Mouse (Mus musculus): Measurements from ENCODE around the gene Mthfd1. TPM values are rescaled to one million over a fixed set of nuclear protein-coding genes. Genes with fewer than 3 reads are reported as not detected.

Gene Mthfd1
- polyA plus RNA-seq, 1 experiment, result 33.2 TPM

GRCm38 (mm10) chr12:76260673-76261072 is 5.6 kb downstream of the Mthfd1 start:
- TF ChIP-seq POLR2A (IDR thresholded peaks at IDR 0.05; ENCODE audit: extremely low read depth, insufficient read depth, low read length) (no peak), CTCF (IDR thresholded peaks at IDR 0.05; ENCODE audit: extremely low read depth, insufficient read depth, low read length) (no peak)
- Histone ChIP-seq H3K4me1 (ENCODE audit: control insufficient read depth, insufficient read depth, low read length) (peaks cover 5% of the 10 kb centered on the region), H3K4me3 (ENCODE audit: insufficient read depth, low read length) (no peak overlapping the region), H3K27ac (ENCODE audit: insufficient read depth, low read length) (no peak overlapping the region)

GRCm38 (mm10) chr12:76261556-76261955 is 6.5 kb downstream of the Mthfd1 start:
- no peak overlapping the region for H3K27ac ChIP-seq (ENCODE audit: insufficient read depth, low read length)

DNA sequence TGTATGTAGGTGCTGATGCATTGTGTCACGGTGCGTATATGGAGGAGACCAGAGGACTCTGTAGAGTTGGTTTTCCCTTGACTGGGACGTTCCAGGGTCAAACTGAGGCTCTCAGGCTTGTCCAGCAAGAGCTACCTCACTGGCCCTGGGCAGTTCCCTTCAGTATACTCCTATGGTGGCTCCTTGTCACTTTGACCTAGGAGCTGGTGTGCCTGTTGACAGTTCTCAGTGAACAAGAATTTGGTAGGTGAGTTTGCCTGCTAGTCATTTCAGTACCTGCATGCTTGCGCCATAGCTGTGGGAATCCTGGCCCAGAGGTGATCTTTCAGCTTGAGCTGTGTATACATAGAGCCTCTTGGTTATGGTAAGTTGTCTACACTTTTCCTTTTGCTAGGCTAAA is 7.8 kb downstream of the Mthfd1 start:
- Histone ChIP-seq H3K4me3 (ENCODE audit: insufficient read depth, low read length) (no peak overlapping the region), H3K27ac (ENCODE audit: insufficient read depth, low read length) (no peak overlapping the region), H3K4me1 (ENCODE audit: control insufficient read depth, insufficient read depth, low read length) (peaks cover 2% of the 10 kb centered on the region)
- TF ChIP-seq POLR2A (IDR thresholded peaks at IDR 0.05; ENCODE audit: extremely low read depth, insufficient read depth, low read length) (no peak), CTCF (IDR thresholded peaks at IDR 0.05; ENCODE audit: extremely low read depth, insufficient read depth, low read length) (no peak)

More at GRCm38 (mm10) chr12:76261556-76261955, 6.5 kb downstream of the Mthfd1 start:
- Histone ChIP-seq H3K4me3 (ENCODE audit: insufficient read depth, low read length) (no peak overlapping the region), H3K4me1 (ENCODE audit: control insufficient read depth, insufficient read depth, low read length) (peaks cover 2% of the 10 kb centered on the region)
- TF ChIP-seq CTCF (IDR thresholded peaks at IDR 0.05; ENCODE audit: extremely low read depth, insufficient read depth, low read length) (no peak), POLR2A (IDR thresholded peaks at IDR 0.05; ENCODE audit: extremely low read depth, insufficient read depth, low read length) (no peak)

- TF ChIP-seq CTCF (IDR thresholded peaks at IDR 0.05; ENCODE audit: extremely low read depth, insufficient read depth, low read length) (no peak), POLR2A (IDR thresholded peaks at IDR 0.05; ENCODE audit: extremely low read depth, insufficient read depth, low read length) (no peak)
- Histone ChIP-seq H3K4me3 (ENCODE audit: insufficient read depth, low read length) (no peak overlapping the region), H3K27ac (ENCODE audit: insufficient read depth, low read length) (no peak overlapping the region)
Observed at GRCm38 (mm10) chr12:76263876-76264275, 8.8 kb downstream of the Mthfd1 start.

DNA sequence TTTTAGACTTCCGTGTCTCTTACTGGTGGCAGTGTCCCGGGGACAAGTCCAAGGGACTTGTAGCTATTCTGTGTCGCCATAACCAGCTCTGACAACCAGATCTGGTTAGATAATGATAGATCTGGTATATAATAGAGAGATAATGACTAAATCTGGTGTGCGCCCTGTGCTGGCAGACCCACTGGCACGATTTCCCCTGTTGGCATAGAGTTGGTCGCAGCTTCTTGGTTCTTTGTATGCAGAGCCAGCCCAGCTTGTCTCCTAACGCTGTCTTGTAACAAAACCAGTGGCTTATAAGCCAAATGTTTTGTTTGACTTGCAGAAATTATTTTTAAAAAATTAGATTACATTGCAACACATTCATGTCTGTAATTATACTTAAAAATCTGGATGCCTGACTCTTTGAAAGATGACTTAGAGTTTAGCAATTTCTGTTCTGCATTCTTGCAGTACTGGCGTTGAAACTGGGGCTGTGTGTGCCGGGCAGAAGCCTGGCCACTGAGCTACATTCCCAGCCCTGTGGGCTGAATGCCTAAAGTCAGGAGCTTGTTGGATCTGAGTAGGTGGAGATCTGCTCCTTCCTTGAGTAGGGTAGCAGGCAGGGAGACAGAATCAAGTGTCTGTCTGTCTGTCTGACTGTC is 9.3 kb downstream of the Mthfd1 start:
- H3K27ac ChIP-seq (ENCODE audit: insufficient read depth, low read length), result 0 out of 2 replicates have a peak overlapping the region, but pooled peaks have one; percentile 21
- H3K4me3 ChIP-seq (ENCODE audit: insufficient read depth, low read length), result no peak overlapping the region
- TF ChIP-seq POLR2A (IDR thresholded peaks at IDR 0.05; ENCODE audit: extremely low read depth, insufficient read depth, low read length) (no peak), CTCF (IDR thresholded peaks at IDR 0.05; ENCODE audit: extremely low read depth, insufficient read depth, low read length) (no peak)
- peaks cover 2% of the 10 kb centered on the region for H3K4me1 ChIP-seq (ENCODE audit: control insufficient read depth, insufficient read depth, low read length)

More at GRCm38 (mm10) chr12:76263876-76264275, 8.8 kb downstream of the Mthfd1 start:
- H3K4me1 ChIP-seq (ENCODE audit: control insufficient read depth, insufficient read depth, low read length), result peaks cover 2% of the 10 kb centered on the region

DNA sequence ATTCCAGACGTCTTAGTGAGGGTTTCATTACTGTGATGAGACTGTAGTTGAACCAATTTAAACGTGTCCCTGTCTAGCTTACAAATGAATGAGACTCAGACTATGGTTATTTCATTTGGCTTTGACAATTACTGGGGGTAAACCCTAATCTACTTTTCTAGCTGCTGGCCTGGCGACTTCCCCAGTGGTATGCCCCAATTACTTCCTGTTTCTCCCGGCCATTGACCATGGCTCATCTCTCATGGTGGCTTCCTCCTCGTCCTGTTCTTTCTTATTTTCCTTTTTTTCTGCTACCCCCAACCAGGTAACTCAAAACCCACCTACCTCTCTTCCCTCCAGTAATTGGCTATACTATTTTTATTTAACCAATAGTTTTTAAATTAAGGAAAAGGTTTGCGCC is 9.9 kb downstream of the Mthfd1 start:
- Histone ChIP-seq H3K4me3 (ENCODE audit: insufficient read depth, low read length) (no peak overlapping the region), H3K4me1 (ENCODE audit: control insufficient read depth, insufficient read depth, low read length) (peaks cover 2% of the 10 kb centered on the region), H3K27ac (ENCODE audit: insufficient read depth, low read length) (no peak overlapping the region)
- no peak for TF ChIP-seq POLR2A (IDR thresholded peaks at IDR 0.05; ENCODE audit: extremely low read depth, insufficient read depth, low read length)
- TF ChIP-seq CTCF (IDR thresholded peaks at IDR 0.05; ENCODE audit: extremely low read depth, insufficient read depth, low read length), result no peak

DNA sequence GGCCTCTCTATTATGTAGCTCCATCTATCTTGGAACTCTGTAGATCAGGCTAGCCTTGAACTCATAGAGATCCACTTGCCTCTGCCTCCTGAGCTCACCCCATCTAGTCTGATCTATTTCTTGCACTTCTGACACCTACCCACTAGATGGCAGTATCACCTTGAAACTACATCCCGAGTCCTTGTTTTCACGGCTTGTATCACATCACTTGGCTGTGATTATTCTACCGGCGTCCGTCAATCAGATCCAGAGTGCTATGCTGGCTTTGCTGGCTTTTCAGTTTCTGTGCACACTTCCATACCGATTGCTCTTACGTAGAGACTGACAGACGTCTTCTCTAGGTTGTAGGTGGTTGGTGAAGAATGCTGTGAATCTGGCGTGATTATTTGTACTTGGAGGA is 11.8 kb downstream of the Mthfd1 start:
- TF ChIP-seq POLR2A (IDR thresholded peaks at IDR 0.05; ENCODE audit: extremely low read depth, insufficient read depth, low read length) (no peak), CTCF (IDR thresholded peaks at IDR 0.05; ENCODE audit: extremely low read depth, insufficient read depth, low read length) (peak; percentile 72)
- H3K4me1 ChIP-seq (ENCODE audit: control insufficient read depth, insufficient read depth, low read length), result peaks cover 2% of the 10 kb centered on the region
- no peak overlapping the region for H3K27ac ChIP-seq (ENCODE audit: insufficient read depth, low read length)
- no peak overlapping the region for H3K4me3 ChIP-seq (ENCODE audit: insufficient read depth, low read length)

- peaks cover 2% of the 10 kb centered on the region for H3K4me1 ChIP-seq (ENCODE audit: control insufficient read depth, insufficient read depth, low read length)
- no peak overlapping the region for H3K4me3 ChIP-seq (ENCODE audit: insufficient read depth, low read length)
- no peak for TF ChIP-seq POLR2A (IDR thresholded peaks at IDR 0.05; ENCODE audit: extremely low read depth, insufficient read depth, low read length)
- TF ChIP-seq CTCF (IDR thresholded peaks at IDR 0.05; ENCODE audit: extremely low read depth, insufficient read depth, low read length), result no peak
- H3K27ac ChIP-seq (ENCODE audit: insufficient read depth, low read length), result no peak overlapping the region
Observed at GRCm38 (mm10) chr12:76268686-76269085, 13.6 kb downstream of the Mthfd1 start.

- Histone ChIP-seq H3K4me3 (ENCODE audit: insufficient read depth, low read length) (no peak overlapping the region), H3K27ac (ENCODE audit: insufficient read depth, low read length) (no peak overlapping the region), H3K4me1 (ENCODE audit: control insufficient read depth, insufficient read depth, low read length) (peaks cover 2% of the 10 kb centered on the region)
- TF ChIP-seq CTCF (IDR thresholded peaks at IDR 0.05; ENCODE audit: extremely low read depth, insufficient read depth, low read length), result no peak
- no peak for TF ChIP-seq POLR2A (IDR thresholded peaks at IDR 0.05; ENCODE audit: extremely low read depth, insufficient read depth, low read length)
Observed at GRCm38 (mm10) chr12:76269196-76269595, 14.1 kb downstream of the Mthfd1 start.

DNA sequence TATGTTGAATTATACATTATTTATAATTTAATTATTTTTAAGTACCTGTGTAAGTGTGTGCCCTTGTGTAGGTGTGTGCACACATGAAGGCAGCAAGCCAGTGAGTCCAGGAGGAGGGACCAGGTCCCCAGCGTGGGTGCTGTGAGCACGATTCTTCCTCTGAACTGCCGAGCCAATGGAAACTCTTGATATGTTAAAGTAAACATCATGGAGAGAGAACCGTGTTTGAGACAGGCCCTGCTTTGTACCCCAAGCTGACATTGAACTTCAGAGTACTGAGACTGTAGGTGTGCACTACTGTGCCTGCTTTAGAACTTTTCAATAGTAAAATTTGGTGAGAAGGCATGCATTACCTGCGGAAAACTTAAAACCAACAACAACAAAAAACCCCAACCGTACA is 16.4 kb downstream of the Mthfd1 start:
- TF ChIP-seq POLR2A (IDR thresholded peaks at IDR 0.05; ENCODE audit: extremely low read depth, insufficient read depth, low read length) (no peak), CTCF (IDR thresholded peaks at IDR 0.05; ENCODE audit: extremely low read depth, insufficient read depth, low read length) (no peak)
- Histone ChIP-seq H3K4me3 (ENCODE audit: insufficient read depth, low read length) (no peak overlapping the region), H3K4me1 (ENCODE audit: control insufficient read depth, insufficient read depth, low read length) (no peaks in the 10 kb centered on the region), H3K27ac (ENCODE audit: insufficient read depth, low read length) (no peak overlapping the region)
